Mouse (Mus musculus) stomach, postnatal 0 days (tissue): ENCODE measurements at regions not wholly inside any gene's neighbourhood (a gene's known extent, or its start where the extent isn't known, plus 50 kb on each side); places are given as distances from the start of the nearest gene placed in this dataset.

Source experiments
- CTCF ChIP-seq: IDR thresholded peaks from 2 replicates; pipeline ENCODE4 v1.5.1; 2016; ENCODE audit warnings: antibody characterized with exemption, low read depth, mild to moderate bottlenecking, moderate library complexity
- EP300 ChIP-seq: optimal IDR thresholded peaks from 2 replicates; pipeline ENCODE3; 2016; ENCODE audit warnings: antibody characterized with exemption

DNA sequence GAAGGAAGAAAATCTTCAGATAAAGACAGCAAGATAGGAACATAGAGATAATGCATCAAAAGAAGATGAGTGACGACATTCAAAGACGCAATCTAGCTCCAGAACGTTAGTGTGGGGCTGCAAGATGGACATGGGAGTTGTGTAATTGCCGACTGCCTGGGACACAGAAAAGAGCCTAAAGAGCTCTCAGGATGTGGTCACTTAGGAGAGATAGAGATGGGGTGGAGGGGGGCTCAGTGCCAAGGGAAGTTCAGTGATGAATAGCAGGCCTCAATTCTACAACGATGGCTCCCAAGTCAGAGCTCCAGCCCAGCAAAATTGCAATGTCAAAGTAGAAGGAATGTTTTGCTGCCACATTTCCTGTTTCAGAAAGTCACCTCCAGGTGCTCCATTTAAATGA is 545.3 kb downstream of the Nfib start:
- no peak for TF ChIP-seq CTCF
- no peak for TF ChIP-seq EP300
